Mouse (Mus musculus) spleen, embryonic (tissue): Measurements from ENCODE around the gene Cmas.

ENCODE experiments used
- CTCF ChIA-PET: fragments of 350-600 bp; sonication (Branson Sonifier 250); formaldehyde crosslinking; loops from one replicate; lab custom pipeline; 2022; lab: Charles Lee

Gene Cmas

DNA sequence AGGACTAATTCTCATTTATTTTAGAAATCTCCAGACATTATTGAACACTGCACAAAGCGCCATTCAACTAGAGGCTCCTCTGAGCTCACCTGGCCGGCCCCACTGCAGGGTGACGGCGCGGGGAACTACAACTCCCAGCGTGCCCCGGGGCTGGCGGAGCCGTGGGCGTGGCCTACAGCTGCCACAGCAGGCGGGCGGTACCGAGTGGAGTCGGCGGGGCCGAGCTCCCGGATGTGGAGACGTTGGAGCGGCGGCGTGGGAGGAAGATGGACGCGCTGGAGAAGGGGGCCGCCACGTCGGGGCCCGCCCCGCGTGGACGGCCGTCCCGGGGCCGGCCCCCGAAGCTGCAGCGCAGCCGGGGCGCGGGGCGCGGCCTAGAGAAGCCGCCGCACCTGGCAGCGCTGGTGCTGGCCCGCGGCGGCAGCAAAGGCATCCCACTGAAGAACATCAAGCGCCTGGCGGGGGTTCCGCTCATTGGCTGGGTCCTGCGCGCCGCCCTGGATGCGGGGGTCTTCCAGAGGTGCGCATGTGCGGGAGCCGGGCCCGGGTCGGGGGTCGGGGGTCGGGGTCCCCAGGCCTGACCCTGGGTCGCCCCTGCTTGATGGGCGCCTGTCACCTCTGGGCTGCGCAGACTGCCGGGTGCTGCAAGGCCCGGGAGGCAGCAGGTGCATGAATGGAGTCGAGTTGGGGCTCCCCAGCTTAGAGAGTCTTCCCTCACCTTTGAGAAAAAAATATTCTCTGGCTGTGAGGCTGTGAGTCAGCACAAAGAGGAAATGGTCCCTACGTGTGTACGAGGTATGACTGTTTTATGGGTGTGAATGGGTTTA, at the start of gene Cmas:
Gene Cmas, plus strand, starts transcription at position 180 of the 827 bp plus-strand sequence.
- CTCF ChIA-PET = interaction anchor here (0.6 to 0.8 kb wide), 2 partner anchors 242 to 981 kb away, joined by 3 to 7 read pairs; no protein-coding TSS in a partner anchor

DNA sequence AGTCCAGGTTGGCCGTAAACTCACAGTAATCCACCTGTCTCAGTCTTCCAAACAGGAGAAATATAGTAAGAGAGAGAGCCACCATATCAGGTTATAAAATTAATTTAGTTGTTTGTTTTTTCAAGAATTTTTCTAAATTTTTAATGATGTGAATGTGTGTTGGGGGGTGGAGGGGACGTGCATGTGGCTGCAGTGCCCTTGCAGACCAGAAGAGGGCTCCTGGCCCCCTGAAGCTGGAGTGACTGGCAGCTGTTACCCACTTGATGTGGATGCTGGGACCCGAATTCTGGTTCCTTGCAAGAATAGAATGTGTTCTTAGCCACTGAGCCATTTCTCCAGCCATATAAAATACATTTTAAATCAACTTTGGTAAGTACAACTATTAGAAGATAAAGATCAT, 49.8 kb upstream of the Cmas start:
- CTCF ChIA-PET = no interaction called here

DNA sequence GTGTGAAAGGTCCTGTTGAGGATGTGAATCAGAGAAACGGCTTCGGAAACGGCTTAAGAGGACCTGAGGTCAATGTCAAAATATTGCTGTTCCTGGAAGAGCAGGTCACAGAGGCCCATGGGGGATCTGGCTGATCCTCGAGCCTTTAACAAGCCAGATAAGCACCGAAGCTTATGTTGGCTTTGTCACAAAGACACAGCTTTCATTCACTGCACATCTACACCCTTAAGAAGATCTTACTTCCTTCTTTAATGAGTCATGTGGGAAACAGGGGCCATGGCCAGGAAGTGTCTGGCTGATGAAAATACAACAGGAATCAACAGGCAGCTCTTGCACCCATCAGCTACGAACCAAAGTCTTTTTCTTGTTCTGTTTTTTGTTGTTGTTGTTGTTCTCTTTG, 48.1 kb upstream of the Cmas start:
- CTCF ChIA-PET = no interaction called here

DNA sequence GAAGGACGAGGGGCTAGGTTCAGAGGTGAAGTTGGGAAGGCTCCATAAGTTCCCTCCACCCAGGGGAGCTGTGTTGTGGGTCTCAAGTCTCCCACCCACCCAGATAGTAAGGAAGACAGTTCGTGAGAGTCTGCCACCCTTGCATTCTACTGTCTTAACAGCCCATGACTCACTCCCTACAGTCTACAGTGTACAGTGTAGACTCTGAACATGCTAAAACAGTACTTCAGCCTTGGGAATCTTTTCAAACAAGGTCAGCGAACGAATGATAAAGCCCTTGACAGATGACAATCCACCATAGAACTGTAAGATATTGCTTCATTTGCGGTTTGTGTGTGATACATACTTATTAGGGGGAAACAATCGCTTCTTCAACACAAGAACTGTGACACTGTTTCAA, 45.8 kb upstream of the Cmas start:
- CTCF ChIA-PET = no interaction called here

DNA sequence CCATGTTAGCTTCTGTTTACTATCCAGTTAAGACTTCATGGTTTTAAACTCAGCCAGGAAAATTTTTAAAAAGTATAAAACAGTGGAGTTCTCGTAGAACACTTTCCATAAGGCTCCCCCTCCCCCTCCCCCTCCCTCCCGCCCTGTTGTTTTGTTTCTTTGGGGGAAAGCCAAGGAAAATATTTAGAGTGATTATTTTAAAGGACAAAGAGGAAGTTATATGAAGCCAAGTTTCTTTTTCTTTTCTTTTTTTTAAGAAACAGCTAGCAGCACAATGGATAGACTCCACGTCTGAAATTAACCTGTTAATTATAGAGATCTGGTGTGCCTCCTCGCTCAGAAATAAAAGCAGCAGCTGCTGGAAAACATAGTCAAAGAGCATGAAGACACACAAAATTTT, 45.4 kb upstream of the Cmas start:
- CTCF ChIA-PET = no interaction called here

DNA sequence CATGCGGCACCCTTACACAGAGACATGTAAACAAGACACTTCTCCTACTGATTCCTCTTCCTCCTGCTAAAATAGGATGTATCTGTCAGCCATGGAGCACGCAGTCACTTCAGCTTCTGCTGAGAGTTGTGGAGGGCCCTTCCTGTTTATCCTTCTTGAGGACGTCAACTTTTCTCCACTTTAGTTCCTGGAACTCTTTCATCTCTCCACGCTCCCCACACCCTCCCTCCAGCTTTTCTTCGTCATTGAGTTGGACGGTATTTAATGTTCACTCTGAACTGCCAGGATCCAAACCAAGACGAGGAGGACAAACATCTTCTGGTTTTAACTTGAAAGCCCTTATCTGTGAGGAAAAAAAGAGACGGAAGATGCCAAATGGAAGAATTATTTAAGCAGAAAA, 41.5 kb upstream of the Cmas start:
- CTCF ChIA-PET = no interaction called here

DNA sequence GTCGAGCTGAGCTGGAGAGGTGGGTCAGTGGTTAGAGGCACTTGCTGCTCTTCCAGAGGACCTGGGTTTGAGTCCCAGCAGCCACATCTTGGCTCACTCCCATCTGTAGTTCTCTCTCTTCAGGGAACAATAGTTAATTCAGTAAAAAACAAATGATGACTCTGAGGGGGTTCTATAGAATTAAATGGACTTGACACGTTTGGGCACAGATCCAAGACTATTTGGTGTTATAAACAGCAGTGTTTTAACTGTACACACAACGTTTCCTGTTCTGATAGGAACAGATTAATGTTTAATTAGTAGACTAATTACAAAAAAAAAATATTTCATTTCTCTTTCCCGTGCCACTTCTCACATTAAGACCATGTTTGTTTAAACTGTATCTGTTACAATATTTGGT, 39.3 kb upstream of the Cmas start:
- CTCF ChIA-PET = no interaction called here

DNA sequence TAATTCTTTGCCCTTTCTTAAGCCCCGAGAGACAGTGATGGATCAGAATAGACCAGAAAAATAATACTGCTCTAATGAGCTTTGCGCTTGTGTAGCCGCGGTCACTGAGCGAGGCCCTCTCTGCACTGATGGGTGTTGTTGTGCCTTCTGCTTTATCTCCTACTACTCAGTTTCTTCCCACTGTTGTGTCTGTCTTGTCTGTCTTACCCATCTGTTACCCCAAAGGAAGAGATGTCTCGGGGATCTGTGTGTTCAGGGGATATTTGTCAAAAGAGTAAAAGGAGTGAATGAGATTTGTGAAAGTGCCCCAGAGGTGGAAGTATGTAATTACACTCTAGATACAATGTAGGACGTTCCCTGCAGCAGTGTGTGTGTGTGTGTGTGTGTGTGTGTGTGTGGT, 38.3 kb upstream of the Cmas start:
- CTCF ChIA-PET = no interaction called here

DNA sequence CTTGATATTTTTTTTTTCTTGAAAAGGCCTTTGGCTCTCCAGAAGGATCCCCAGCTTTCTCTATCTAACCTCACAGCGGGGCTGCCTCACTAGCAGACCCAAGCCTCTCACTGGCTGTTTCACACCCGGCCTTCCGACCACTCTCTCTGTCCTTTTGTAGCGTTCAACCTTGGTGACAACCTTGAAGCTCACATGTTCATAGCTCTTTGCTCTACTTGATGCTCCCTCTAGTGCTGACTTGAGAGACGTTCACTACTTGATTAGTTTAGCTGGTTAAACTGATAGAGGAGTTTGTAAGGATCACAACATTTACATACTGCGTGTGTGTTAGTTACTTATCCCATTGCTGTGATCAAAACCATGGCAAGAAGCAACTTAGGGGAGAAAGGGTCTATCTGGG, 35.8 kb upstream of the Cmas start:
- CTCF ChIA-PET = no interaction called here

DNA sequence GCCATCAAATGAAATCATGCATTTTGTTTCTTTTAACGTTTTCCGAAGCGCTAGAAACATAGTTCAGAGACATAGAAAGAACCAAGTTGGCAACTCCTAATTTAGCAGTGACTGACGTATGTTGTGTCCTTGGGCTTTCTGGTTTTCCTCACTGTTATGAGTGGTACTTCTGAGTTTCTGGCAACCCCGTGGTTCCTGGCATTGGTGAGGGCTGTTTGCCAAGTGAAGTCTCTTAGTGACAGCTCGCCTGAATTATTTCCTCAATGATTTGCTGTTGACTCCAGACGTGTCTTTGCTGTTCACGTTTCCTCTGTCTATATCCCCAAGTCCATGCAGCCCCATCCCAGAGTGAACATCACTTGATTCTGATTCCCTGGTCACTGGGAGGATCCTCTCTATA, 34.8 kb upstream of the Cmas start:
- CTCF ChIA-PET = no interaction called here

DNA sequence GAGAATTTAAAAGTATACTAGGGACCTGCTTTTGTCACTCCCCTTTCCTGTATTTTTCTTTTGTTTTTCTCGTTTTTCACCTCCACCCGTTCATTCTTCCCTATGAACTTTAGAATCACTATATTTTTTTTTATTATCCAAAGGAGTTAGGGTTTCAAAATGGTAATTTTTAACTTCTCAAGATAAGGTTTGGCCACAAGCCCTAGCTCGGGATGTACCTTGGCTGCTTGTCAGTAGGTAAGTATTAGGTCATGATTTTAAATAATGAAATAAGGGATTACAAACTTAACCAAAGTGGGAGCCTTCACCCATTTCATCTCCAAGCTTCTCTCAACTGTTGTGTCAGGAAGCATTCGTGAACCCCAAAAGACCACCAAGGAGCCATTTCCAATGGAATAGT, 30.5 kb upstream of the Cmas start:
- CTCF ChIA-PET = no interaction called here

DNA sequence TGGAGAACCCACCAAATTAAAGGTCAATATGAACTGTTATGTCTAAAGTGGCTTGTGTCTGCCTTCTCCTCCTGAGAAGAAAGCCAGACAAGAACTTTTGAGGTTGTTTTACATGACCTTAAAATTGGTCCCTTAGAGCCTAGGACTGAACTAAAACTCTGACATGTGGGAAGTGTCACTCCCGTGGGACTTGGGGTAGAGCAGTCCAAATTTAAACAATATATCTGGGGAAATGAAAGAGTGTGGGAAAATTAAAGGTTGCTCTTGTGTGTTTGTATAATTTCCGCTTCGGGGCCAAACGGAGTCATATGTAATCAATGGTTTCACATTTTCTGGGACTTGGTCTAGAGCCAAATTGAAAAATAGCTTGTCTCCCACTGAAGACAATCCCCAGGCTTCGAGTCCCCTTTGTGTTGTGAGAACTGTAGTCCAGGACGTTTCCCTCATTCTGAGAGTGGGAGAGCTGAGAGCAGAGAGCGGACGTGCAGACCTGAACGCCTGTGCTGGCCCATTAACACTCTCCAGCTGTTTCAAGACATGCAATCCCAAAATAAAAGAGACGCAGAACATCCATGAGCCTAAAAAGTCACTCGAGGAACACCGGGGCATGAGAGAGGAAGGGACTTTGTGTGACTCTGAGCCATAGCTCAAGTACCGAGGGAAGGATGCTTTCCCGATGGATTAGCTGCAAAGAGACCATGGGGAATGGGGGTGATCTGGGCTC, 23.8 kb upstream of the Cmas start:
- CTCF ChIA-PET = no interaction called here

DNA sequence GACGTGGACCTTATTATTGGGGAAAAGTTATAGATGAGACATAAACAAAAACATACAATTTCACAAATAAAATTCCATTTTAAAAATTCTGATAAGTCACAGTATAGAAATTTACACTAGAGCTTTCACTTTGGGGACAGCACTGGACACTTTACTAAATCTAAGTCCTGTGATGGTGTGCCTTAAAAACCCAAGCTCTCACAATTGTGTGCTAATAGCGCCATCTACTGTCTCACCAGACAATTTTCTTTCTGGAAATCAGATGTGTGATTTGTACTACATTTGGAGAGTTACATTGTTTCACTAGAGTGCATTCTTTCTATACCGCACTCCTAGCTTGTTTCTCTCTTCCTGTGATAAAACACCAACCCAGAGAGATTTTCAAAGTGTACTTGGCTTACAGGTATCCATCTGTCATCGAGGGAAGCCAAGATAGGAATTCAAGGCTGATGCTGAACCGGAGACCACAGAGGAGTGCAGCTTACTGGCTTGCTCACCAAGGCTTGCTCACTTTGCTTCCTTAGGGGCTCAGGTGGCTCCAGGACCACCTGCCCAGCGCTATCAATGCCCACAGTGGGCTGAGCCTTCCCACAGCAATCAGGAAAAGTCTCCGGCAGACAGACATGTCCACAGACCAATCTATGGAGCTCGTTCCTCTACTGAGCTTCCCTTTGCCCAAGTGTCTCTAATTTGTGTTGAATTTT, 21.0 kb upstream of the Cmas start:
- CTCF ChIA-PET = no interaction called here

DNA sequence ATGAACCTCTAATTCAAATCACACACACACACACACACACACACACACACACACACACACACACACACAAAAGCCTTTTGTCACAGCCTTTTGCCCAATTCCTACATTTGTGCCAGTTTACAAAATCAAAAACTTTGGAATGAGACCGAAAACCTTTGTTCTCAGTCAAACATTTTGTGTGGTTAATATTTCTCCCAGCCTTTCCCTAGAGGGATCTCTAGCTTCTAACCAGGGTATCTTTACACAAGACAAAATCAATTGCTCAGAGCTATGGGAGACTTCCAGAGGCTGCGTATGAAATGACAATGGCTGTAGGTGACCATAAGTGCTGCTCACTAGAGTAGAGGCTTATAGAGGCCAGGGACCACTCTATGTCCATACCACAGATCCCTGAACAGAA, 18.3 kb upstream of the Cmas start:
- CTCF ChIA-PET = no interaction called here

DNA sequence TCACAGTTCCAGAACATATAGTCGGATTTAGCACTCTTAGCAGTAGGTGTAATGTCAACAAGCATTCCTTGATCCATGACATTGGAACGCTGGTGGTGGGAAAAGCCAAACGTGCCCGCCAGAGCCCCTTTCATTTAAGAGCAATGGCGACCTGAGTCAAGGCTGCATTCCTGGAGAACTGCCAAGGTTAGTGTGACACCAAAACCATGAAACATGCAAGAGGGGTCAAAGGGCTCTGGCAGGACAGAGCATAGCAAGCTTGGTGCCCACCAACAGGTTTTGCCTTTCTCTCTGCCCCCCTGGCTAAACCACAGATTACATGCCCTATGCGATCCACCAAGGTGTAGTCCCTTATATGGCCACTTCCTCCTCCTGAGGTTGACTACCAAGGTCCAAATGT, 17.8 kb upstream of the Cmas start:
- CTCF ChIA-PET = no interaction called here

DNA sequence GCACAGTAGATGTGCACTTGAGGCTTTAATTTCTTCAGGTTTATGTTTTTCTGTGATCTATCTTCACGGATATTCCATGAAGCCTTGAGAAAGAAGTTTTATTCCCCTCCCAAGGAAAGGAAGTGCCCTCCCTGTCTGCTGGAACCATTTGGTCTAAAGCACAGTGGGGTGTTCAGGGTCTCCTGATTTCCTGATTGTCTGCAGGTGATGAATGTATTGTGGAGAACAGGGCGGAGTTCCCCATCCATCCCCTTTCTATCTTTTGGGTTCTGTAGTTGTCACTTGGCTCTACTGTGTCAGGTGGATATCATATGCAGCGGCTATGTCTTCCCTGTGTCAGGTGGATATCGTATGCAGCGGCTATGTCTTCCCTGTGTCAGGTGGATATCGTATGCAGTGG, 14.7 kb upstream of the Cmas start:
- CTCF ChIA-PET = no interaction called here

DNA sequence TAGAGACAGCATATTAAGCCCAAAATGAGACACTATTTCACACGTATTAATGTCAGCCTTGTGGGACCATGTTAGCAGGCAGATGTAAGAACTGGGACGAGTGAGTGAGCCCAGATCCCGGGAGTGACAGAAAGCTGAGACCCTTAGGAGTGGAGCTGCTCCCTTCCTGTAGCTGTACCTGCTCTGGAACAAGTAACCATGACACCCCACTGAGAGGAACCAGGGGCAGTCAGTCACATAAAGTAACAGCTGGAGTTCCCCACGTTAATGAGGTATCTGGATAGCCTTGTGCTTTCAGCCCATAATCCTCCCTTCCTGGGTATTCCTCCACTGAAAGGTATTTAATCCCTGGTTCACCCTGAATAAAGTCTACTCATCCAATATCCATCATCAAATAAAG, 13.3 kb upstream of the Cmas start:
- CTCF ChIA-PET = no interaction called here

DNA sequence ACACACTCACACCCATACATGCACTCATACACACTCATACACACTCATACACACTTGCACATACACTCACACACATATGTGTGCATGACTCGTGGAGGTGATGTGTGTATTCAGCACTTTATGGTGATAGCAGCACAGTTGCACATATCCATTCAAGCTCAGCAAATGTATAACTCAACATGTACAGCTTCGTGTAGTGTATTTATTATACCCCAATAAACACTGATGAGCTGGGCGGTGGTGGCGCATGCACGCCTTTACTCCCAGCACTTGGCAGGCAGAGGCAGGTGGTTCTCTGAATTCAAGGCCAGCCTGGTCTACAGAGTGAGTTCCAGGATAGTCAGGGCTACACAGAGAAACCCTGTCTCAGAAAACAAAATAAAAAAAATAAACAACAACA, 11.0 kb upstream of the Cmas start:
- CTCF ChIA-PET = no interaction called here

DNA sequence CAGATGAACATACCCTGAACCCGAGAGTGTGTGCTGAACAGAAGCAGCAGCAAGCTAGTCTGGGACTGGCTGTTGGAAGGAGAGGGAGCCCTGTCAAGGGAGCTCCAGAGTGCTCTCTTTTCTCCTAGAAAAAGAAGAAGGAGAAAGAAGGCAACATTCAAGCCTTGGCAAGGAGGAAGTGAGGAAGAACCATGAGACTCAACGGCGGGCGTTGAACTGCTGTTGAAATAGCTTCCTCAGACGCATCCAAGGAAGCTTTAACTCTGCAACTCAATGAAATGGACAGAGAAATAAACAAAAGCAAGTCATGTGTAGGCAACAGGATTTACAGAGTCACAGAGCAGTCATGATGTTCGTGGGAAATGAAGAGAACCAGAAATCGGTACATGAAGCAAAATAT, 9.7 kb upstream of the Cmas start:
- CTCF ChIA-PET = no interaction called here

DNA sequence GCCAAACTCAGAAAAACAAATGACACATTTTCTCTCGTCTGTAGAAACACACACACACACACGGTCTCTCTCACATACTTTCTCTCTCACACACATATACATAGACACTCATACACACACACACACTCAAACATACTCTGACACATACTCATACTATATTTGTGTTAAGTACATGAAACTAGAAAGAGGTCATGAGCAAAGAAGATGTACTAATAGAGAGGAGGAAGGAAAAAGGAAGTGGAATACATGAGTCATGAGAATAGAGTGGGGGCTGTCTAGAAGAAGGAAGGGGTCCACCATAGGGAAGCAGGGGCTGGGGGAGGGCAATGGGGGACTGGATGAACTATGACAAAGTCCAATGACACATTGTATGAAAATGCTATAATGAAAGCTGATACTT, 9.3 kb upstream of the Cmas start:
- CTCF ChIA-PET = no interaction called here

DNA sequence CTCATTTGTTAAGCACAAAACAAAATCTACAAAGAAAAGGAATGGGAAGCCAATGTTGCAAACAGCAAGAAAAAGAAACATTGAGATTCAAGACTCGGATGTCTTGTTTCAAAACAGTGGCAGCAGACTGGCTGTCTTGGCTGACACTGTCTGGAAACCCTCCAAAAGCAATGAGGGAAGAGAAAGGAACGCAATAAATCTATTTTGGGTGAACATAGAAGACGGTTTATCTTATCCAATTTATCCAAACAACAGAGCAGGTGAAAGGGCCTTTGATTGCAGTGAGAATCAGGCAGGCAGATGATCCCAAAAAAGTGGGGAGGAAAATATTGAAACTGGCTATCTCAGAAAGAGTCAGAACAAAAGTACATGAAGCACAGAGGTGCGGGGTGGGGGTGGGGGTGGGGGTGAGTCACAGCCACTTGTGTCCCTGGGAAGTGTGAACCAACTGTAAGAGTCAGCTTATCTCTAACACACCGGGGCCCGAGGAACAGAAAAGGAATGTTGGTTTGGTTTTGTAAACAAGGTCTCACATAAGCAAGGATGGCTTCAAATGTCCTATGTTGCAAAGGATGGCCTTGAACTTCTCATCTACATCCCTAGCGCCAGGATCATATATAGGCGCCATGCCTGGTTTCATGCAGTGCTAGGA, 8.3 kb upstream of the Cmas start:
- CTCF ChIA-PET = no interaction called here

DNA sequence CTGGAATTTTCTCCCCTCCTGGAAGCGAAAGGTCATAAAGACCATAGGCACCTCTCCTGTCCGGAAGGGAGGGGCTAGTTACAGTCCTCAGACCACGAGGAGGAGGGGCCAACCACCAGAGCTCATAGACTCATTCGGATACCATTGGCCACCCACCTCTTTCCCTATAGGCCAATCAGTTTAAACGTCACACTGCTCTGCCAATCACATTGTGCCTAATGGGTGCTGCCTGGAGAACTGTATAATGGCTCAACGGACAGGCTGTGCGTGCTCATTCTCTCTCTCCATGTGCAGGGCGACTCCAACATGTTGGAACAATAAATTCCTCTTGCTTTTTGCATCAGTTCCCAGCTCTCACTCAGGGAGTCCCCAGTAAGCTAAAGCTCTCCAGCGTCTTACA, 5.1 kb upstream of the Cmas start:
- CTCF ChIA-PET = no interaction called here
